Mouse (Mus musculus) cerebellum, adult 2 months (tissue): ENCODE results near the gene Smg6.

Source experiments
- CTCF ChIP-seq: fragments of 200-500 bp; IDR thresholded peaks from 2 replicates; pipeline ENCODE4 v1.5.1; 2011; ENCODE audit warnings: low read depth, mild to moderate bottlenecking, control low read depth, low read length, moderate library complexity, borderline replicate concordance; ENCODE audit not compliant: insufficient read depth
- POLR2A ChIP-seq: fragments of 200-500 bp; IDR thresholded peaks from 2 replicates; pipeline ENCODE4 v1.6.1; 2011; ENCODE audit warnings: low read length, control low read depth, borderline replicate concordance; ENCODE audit not compliant: insufficient read depth

- TF ChIP-seq POLR2A (no peak), CTCF (no peak)
Observed at GRCm38 (mm10) chr11:75204472-75204871, 278.8 kb downstream of the Smg6 start.
